Mouse (Mus musculus) kidney, adult 9 months (tissue): Measurements from ENCODE around the gene Edem2.
"Not testable (repeated sequence)": the region's sequence is repeated elsewhere in the genome, so short reads cannot be mapped to it uniquely, and the experiment has no call there.

Source experiments
- DNase-seq: peaks from one replicate; pipeline ENCODE4 v3.0.0; 2022

Edem2 gene

DNA sequence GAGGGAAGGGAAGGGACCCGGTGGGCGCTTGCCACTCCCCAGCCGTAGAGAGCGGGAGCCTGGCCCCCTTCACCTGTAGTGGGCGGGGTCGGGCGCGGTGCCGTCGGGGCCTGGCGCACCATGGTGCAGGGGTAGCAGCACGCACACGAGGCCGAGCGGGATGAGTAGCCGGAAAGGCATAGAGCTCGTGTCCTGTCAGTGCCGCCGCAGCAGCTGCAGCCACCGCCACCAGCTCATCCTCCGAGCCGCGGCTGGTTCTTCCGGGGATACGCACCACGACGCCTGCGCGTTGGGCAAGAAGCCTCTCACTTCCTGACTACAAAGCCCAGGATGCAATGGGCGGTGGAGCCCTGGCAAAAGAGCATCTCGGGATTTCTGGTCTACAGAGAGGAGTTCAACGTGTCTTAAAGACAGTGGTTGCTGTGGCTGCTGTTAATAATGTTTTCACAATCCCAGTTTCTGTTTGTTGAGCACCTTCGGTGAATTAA is at the start of gene Edem2:
Gene Edem2, minus strand, starts transcription at position 318 of the 488 bp plus-strand sequence.
- peak; percentile 93 for DNase-seq

GRCm38 (mm10) chr2:155779066-155779465 is 49.8 kb upstream of the Edem2 start:
- DNase-seq, result no peak

DNA sequence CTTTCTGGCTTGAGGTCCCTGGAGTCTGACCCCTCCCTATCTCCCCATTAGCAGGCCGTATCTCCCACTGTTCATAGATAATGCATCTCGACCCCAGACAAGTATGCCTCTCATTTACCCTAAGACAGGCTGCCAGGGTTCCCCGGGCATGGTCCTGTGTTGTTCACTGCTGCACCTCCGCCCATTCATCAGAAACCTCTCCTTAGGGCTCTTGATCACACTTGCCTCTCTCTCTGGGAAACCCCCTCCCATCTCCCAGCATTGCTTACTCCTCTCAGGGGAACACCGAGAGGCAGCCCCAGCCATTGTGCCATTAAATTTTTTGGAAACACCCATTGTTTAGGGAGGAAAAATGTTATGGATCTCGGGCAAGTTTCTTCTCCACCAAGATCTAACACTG is 48.7 kb upstream of the Edem2 start:
- no peak for DNase-seq

DNA sequence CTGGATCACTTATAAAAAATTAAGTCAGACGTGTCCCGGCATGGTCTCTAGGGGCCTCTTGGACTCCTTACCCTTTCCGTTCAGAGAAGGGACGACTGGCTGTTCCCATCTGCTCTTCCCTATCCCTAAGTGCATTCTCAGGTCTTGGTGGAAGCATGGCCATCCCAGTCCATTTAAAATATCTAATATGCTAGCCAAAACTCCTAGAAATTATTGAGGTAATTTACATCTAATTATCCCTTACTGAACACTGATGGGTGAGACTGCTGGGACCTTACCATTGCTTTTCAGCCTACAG is 48.4 kb upstream of the Edem2 start:
- no peak for DNase-seq

DNA sequence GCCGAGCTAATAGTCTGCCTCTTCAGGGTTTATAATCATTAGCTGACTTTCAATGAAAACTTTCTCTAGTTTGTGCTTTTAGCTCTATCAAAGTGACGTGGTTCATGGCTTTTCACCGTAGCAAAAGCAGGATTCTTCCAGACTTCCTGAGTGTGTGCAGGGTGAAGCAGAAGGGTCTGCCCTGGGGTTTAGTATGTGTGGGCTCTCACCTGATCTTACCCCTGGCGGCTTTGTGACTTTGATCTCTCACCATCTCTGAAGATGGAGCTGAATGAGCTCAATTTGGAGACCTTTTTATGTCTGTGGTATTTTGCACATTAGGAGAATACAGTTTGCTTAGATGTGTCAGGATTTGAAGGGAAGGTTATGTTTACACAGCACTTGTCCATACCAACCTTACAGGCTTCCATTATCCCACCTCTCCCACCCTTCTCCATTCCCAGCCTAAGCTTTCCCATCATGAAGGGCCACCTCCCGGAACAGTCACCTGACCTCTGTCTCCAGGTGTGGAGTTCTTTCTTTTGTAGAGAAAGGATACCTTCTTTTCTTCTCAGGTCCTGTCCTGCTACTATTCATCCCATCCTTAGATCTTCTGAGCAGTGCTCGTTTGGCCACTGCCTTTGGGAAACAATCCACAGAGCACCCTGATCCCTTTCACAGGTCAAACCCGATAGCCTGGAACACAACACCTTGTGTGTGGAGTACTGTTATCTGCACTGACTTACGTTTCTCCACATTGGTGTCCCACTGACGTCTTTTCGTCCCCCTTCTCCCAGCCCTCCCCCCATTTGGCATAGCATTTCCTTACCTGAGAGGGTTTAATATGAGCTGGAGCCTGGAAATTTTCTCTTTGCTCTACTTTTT is 47.8 kb upstream of the Edem2 start:
- no peak for DNase-seq

- peak; percentile 27 for DNase-seq
Measured at GRCm38 (mm10) chr2:155775685-155776263, 46.5 kb upstream of the Edem2 start.

- no peak for DNase-seq
Measured at GRCm38 (mm10) chr2:155774927-155775684, 45.8 kb upstream of the Edem2 start, which contains the start of gene Mmp24. Gene Mmp24, plus strand, starts transcription at chr2:155775342.

- DNase-seq, result no peak
Measured at GRCm38 (mm10) chr2:155774261-155774926, 45.1 kb upstream of the Edem2 start.

DNA sequence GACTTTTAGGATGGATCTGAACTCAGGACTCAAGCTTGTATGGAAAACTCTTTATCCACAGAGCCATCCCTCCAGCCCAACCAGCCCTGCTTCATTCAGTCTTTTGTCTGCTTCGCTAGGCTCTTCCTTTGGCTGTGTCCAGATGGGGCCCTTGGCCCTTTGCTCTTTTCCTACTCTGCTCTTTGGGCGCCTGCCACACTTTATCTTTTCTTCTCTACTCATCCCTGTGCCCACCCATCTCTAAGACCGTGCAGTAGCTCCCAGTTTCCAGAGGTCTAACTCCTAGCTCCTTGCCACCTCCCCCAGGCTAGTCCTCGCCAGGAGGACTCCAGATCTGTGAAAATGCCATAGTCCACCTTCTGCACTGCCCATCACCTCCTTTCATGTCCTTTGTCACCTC is 44.4 kb upstream of the Edem2 start:
- no peak for DNase-seq

DNA sequence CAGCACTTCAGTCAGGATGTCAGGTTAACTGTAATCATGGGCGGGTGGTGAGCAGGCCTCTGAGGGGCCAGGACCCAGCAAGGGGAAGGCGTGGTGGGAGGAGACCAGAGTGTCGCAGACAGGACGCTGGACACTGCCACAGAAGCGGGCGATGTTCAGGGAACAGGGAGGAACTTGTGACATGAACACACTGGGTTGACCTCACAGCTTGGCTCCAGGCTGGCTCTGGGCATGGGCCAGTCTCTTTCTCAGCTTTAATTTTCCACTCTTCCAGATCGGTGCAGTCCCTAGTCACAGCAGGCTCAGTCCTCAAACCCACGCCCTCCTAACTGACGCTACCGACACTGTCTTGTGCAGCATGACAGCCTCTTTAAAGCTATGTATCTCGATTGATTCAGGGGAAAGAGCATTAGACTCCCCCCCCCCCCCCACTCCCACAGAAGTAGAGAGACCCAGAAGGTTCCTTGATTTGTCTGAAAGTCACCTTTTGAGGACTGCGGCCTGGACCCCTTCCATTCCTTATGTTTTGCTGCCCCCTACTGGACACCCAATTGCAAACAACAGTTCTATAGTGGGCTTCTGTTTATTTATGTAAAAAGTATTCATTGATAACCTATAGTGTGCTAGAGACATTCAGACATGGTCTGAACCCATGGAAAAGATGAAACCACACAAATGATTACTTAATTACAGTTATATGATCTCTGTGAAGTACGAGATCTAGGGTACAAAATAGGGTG is 35.6 kb upstream of the Edem2 start:
- DNase-seq, result peak; percentile 64

DNA sequence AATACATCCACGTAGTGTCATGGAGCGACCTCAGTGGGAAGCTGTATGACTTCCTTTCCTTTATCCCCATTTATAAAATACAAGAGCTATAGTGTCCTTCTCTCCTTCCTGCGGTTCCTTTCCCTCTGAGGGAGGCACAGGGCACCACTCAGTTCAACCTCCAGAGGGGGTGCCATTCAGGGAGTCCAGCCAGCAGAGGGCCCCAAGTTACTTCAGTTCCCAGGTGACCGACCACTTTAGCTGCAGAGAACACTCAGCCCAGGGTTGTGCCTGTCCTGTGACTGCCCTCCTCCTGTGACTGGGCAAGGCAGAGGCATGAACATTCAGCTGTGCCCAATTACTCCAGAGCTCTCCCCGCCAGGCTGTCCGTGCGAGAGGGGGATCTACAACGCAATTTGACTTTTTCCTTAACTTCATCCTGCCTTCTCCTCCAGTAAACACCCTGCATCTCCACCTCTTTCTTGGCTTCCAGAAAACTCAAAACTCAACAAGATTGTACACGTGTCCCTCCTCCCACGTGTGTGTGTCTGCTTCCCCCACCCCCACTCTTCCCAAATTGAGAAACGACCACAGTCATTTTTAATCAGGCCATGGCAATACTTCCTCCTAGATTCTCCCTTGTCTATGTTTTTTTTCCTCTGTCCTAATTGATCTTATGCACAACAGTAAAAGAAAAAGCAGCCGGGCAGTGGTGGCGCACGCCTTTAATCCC is 27.7 kb upstream of the Edem2 start:
- DNase-seq, result no peak

DNA sequence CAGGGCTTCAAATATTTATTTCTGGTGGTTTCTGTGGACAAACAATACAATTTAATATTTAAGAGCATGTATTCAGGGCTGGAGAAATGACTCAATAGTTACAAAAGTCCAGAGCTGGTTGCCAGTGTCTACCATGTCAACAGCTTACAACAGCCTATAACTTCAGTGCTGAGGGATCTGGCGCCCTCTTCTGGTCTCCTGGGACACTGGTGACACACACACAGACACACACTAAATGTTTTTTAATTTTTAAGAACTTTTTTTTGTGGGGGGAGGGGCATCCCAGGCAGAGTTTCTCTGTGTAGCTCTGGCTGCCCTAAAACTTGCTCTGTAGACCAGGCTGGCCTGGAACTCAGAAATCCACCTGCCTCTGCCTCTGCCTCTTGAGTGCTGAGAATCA is 26.5 kb upstream of the Edem2 start:
- DNase-seq, result peak; percentile 60

DNA sequence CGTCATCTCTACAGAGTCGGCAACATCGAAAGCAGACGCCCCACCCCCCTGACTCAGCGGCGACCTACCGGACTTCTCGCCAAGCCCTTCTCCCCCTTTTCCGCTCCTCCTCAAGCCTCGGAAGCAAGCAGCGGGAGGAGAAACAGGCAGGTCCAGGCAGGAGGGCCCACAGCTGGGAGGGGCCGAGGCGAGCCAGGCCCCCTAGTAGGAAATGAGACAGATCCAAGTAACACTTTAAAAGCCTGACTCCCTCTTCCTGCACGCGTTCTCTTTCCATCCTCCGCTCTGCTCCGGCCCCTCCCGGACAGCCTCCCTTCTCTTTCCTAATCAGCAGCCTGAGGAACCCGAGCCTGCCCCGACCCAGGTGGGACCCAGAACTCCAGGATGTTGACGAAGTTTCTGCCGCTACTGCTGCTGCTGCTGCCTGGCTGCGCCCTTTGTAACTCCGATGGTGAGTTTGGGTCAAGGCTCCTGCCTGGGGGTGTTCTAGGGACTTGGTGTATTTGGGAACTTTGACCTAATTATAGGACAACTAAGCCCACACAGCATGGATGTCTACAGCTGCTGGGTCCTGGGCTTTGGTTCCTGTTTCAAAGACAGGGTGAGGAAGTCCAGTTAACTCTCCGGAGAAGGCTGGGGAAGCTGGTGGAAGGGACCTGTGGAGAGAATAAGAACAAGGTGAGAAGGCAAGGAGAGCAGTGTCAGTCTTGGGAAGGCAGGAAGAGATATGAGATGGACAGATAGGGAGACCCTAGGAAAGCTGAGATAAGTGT is 21.9 kb upstream of the Edem2 start, which contains the start of gene Procr:
Gene Procr, plus strand, starts transcription at position 104 of the 773 bp plus-strand sequence.
- DNase-seq, result peak; percentile 55

- DNase-seq, result no peak
Measured at GRCm38 (mm10) chr2:155749394-155749793, 20.1 kb upstream of the Edem2 start.

GRCm38 (mm10) chr2:155745487-155745886 is 16.2 kb upstream of the Edem2 start:
- no peak for DNase-seq

GRCm38 (mm10) chr2:155743351-155743750 is 14.1 kb upstream of the Edem2 start:
- DNase-seq, result no peak

DNA sequence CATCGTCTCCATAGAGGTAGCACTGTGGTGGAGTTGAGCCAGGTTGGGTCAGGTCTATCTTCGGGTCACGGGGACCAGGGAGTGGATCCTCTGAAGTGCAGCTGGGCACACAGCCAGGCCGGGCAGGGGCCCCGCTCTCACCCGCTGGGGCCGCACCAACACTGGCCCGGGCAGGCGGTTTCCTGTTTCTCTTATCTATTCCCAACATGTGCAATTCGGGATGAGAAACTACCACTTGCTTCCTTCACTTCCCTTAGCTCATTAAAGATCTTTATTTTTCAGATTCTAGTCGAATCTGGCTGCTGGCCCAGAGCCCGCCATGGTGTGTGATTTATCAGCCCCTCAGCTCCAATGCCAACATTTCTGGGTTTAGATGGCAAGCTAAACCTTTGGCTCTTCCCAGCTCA is 13.7 kb upstream of the Edem2 start:
- DNase-seq, result peak; percentile 69

DNA sequence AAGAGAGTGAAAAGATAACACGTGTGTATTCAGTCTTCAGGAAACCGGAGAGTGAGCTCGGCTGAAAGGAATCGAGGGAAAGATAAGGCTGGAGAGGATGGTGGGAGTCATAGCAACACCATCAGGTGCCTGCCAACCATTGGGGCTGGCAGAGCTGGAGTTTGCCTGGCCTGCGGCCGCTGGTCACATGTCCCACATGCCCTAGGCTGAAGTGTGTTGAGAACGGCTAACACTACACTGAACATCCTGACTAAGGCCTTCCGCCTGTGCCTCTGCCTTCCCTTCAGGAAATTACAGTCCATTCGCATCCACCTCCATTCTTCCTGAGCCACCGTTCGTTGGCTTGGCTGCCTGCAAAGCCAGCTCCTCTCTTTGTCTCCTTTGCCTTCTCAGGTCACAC is 12.9 kb upstream of the Edem2 start:
- no peak for DNase-seq

- DNase-seq, result no peak
Measured at GRCm38 (mm10) chr2:155737803-155738202, 8.5 kb upstream of the Edem2 start.

DNA sequence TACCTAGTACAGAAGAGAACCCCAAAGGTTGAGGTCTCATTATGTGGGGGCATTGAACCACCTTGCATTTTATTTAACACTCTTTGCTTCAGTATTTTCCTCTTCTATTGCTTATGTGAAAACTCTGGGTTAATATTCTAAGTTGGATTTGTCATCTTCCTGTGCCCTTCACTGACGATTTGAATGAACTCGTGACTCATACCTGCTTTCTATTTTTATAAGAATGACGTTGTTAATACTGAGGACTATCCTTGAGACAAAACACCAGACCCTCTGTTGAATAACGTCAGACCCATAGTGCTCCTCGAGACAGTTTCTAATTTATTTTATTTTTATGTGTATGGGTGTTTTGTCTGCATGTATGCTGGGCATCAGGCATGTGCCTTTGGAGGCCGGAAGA is 7.7 kb upstream of the Edem2 start:
- DNase-seq, result no peak

DNA sequence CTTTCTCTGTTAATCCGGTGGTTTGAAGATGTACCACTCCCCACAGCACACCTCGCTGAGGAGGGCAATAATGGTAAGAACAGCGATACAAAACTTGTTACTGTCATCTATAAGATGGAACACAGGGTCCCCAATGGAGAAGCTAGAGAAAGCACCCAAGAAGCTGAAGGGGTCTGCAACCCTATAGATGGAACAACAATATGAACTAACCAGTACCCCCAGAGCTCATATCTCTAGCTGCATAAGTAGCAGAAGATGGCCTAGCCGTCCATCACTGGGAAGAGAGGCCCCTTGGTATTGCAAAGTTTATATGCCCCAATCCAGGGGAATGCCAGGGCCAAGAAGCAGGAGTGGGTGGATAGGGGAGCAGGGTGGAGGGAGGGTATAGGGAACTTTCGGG is 6.5 kb upstream of the Edem2 start, which contains the start of gene Gm17581:
Gene Gm17581, minus strand, starts transcription at position 101 of the 400 bp plus-strand sequence.
- DNase-seq, result not testable (repeated sequence)
